Mouse (Mus musculus): ENCODE data around the gene Dusp10. TPM values are rescaled to one million over a fixed set of nuclear protein-coding genes. Genes with fewer than 3 reads are reported as not detected.

Gene Dusp10
- polyA plus RNA-seq, 1 experiment from 2014 or later = 11.1 TPM

DNA sequence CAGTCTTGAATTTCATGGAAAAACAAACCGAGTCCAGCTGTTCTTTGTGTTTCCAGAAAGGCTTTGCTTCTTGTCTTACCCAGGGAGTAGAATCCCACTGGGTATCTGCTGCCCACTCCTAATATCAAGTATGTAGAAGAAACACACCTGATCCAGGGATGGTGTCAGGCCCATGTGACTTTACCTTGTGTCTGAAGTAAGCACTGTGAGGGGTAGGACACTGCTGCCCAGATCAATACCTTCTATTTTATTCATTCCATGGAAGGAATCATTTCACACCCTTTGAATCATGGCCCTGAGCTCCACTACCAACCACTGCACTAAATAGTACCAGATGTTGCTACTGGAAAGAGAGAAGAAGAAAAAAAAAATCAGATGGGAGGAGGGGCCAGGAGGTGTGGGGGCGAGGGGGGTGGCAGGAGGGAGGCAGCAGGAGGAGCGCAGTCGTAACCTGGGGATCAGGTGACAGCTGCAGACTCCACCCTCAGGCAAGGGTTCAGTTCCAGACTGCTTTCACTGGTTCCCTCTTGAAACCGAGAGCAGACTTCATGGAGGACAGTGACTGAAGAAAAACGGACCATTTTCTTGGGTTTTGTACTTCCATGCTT is 33.1 kb downstream of the Dusp10 start:
- Histone ChIP-seq H3K27me3 (ENCODE audit: control insufficient read depth, insufficient read depth, low read length) (no peaks in the 10 kb centered on the region), H3K9ac (ENCODE audit: low read length) (no peak overlapping the region), H3K9me3 (replicated peaks; ENCODE audit: control insufficient read depth, low read length) (no peaks in the 10 kb centered on the region), H3K4me1 (ENCODE audit: control insufficient read depth, insufficient read depth, low read length) (peaks cover 5% of the 10 kb centered on the region; the same call in 1 of the 2 replicates), H3K36me3 (ENCODE audit: control insufficient read depth, insufficient read depth, low read length) (no peaks in the 10 kb centered on the region), H3K4me3 (replicated peaks; ENCODE audit: low read length) (no peak overlapping the region), H3K4me2 (ENCODE audit: low read depth, low read length) (no peak overlapping the region), H3K27ac (ENCODE audit: low read length) (no peak overlapping the region)
- 65% methylated on average over 6 of the region's 6 CpGs for WGBS
- no peak for ATAC-seq (ENCODE audit: insufficient read depth, low FRiP score)

DNA sequence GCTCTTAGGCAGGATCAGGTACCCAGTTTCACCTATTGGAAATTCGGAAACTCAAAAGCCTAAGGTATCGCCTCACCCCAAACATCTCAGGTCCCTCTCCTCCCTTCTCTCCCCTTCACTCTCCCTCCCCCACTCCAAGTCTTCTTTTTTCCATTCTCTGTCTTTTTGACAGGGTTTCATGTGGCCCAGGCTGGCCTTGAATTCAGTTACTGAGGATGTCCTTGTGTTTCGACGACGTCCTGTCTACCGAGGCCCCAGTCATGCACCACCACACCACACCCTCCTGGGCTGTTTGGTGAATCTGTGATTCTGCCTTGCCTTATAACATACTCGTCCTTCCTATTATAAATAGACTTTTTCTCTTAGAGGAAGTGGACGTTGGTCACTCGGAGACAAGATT is 34.7 kb downstream of the Dusp10 start:
- Histone ChIP-seq H3K36me3 (ENCODE audit: control insufficient read depth, insufficient read depth, low read length) (no peaks in the 10 kb centered on the region), H3K4me3 (replicated peaks; ENCODE audit: low read length) (no peak overlapping the region), H3K9me3 (replicated peaks; ENCODE audit: control insufficient read depth, low read length) (no peaks in the 10 kb centered on the region), H3K27me3 (ENCODE audit: control insufficient read depth, insufficient read depth, low read length) (no peaks in the 10 kb centered on the region), H3K4me2 (ENCODE audit: low read depth, low read length) (no peak overlapping the region), H3K27ac (ENCODE audit: low read length) (no peak overlapping the region), H3K4me1 (ENCODE audit: control insufficient read depth, insufficient read depth, low read length) (peaks cover 17% of the 10 kb centered on the region), H3K9ac (ENCODE audit: low read length) (no peak overlapping the region)
- 83% methylated on average over 9 of the region's 9 CpGs for WGBS
- no peak for ATAC-seq (ENCODE audit: insufficient read depth, low FRiP score)

DNA sequence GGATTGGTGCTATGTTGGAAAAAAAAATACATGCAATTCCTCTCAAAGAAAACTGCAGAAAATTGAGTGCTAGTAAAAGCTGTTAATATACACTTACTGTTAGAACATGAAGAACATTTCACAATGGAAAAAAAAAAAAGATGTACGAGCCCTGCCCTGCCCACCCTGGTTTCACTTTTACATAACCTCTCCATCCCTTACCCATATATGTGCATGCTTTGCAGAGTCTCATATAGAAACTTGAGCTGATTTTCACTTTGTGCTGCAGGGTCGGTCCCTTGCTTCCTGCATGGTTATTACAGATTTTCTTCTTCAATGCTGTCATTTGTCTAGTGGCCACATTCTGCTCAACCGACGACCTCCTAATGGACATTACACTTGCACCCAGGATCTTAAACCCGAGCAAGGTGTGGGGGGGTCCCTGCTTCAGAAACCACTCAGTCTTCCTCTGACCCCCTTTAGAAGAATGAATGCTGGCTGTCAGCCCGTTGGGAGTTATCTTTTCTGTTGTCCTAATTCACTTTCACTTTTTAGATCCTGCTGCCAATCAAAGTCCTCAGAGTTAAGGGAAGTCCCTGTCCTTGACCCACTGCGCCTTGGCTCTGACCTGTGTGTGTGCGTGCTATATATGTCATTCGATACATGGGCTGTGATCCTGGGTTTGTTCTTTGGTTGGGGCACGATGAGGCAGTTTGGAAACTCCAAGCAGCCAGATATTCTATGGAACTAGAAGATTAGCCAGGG is 35.7 kb downstream of the Dusp10 start:
- Histone ChIP-seq H3K27me3 (ENCODE audit: control insufficient read depth, insufficient read depth, low read length) (no peaks in the 10 kb centered on the region), H3K36me3 (ENCODE audit: control insufficient read depth, insufficient read depth, low read length) (no peaks in the 10 kb centered on the region), H3K4me2 (ENCODE audit: low read depth, low read length) (peak overlapping the region; percentile 24; the same call in 1 of the 2 replicates), H3K9me3 (replicated peaks; ENCODE audit: control insufficient read depth, low read length) (no peaks in the 10 kb centered on the region), H3K9ac (ENCODE audit: low read length) (peak overlapping the region; percentile 39; the same call in 1 of the 2 replicates), H3K4me3 (replicated peaks; ENCODE audit: low read length) (no peak overlapping the region), H3K27ac (ENCODE audit: low read length) (0 out of 2 replicates have a peak overlapping the region, but pooled peaks have one; percentile 6), H3K4me1 (ENCODE audit: control insufficient read depth, insufficient read depth, low read length) (peaks cover 22% of the 10 kb centered on the region)
- 53% methylated on average over 10 of the region's 10 CpGs for WGBS
- no peak for ATAC-seq (ENCODE audit: insufficient read depth, low FRiP score)

DNA sequence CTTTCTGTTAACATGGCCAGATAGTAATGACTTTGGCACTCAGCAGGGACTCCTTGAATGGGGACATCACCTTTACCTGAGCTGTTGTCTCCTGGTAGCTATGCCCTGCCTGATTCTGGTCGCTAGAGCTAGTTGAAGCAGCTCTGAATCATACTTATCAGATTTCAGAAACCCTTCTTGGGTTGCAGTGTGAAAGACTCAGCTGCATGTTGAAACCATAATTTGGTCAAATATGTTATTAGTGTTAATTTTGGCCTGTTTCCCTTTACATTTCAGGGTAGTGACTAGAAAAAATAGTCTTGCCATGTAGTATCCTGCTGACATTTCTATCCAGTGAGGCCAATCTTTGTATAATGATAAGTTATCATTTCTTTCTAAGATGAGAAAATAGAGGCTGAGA is 38.2 kb downstream of the Dusp10 start:
- no peak for ATAC-seq (ENCODE audit: insufficient read depth, low FRiP score)
- H3K4me3 ChIP-seq (replicated peaks; ENCODE audit: low read length) = no peak overlapping the region
- 45% methylated on average over 1 of the region's 1 CpGs for WGBS
- H3K9me3 ChIP-seq (replicated peaks; ENCODE audit: control insufficient read depth, low read length) = no peaks in the 10 kb centered on the region
- no peaks in the 10 kb centered on the region for H3K36me3 ChIP-seq (ENCODE audit: control insufficient read depth, insufficient read depth, low read length)
- no peak overlapping the region for H3K9ac ChIP-seq (ENCODE audit: low read length)
- no peak overlapping the region for H3K27ac ChIP-seq (ENCODE audit: low read length)
- no peak overlapping the region for H3K4me2 ChIP-seq (ENCODE audit: low read depth, low read length)
- no peaks in the 10 kb centered on the region for H3K27me3 ChIP-seq (ENCODE audit: control insufficient read depth, insufficient read depth, low read length)
- H3K4me1 ChIP-seq (ENCODE audit: control insufficient read depth, insufficient read depth, low read length) = peaks cover 22% of the 10 kb centered on the region

DNA sequence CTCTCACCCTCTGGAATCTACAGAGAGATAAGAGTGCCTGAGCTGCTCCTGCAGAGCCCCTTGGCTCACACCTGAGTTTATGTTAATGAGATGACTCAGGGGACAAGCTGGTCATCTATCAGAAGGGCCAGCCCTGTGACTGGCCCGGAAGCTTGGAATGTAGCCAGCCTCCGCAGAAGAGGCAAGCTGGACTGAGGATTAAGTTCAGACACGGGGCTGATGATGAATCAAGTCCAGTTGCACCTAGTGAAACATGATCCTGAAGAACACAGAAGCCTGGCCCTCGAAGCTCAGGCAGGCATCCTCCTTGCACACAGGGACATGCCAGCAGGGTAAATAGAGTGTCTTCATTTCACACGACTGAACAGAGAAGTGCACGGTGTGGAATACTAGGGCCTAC is 38.7 kb downstream of the Dusp10 start:
- no peak overlapping the region; the same call in 1 of the 2 replicates for H3K27ac ChIP-seq (ENCODE audit: low read length)
- no peaks in the 10 kb centered on the region for H3K9me3 ChIP-seq (replicated peaks; ENCODE audit: control insufficient read depth, low read length)
- no peaks in the 10 kb centered on the region for H3K27me3 ChIP-seq (ENCODE audit: control insufficient read depth, insufficient read depth, low read length)
- H3K4me2 ChIP-seq (ENCODE audit: low read depth, low read length) = no peak overlapping the region
- no peak overlapping the region for H3K9ac ChIP-seq (ENCODE audit: low read length)
- H3K36me3 ChIP-seq (ENCODE audit: control insufficient read depth, insufficient read depth, low read length) = no peaks in the 10 kb centered on the region
- no peak overlapping the region for H3K4me3 ChIP-seq (replicated peaks; ENCODE audit: low read length)
- ATAC-seq (ENCODE audit: insufficient read depth, low FRiP score) = 0 out of 2 replicates have a peak, but pooled peaks have one; percentile 67
- peaks cover 22% of the 10 kb centered on the region for H3K4me1 ChIP-seq (ENCODE audit: control insufficient read depth, insufficient read depth, low read length)
- 11% methylated on average over 6 of the region's 6 CpGs for WGBS

DNA sequence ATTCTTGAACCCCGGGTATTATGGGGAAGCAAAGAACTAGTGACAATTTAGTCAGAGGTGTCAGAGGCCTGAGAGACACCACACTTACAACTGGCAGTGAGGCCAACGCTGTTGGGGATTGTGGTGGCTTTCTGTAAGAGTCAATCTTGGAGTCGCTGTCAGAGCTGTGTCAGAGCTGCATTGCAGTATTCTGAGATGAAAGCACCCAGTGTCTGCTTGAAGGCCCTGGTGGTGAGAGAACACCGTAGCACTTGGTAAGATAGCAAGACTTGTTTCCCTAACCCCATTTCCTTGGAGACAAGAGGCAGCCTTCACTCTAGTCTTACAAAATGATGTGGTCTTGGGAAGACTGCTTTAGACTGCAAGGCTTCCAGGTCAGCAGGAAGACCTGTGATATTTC is 39.2 kb downstream of the Dusp10 start:
- WGBS = 65% methylated on average over 4 of the region's 4 CpGs
- H3K4me2 ChIP-seq (ENCODE audit: low read depth, low read length) = no peak overlapping the region
- no peak for ATAC-seq (ENCODE audit: insufficient read depth, low FRiP score)
- no peaks in the 10 kb centered on the region for H3K36me3 ChIP-seq (ENCODE audit: control insufficient read depth, insufficient read depth, low read length)
- H3K4me1 ChIP-seq (ENCODE audit: control insufficient read depth, insufficient read depth, low read length) = peaks cover 22% of the 10 kb centered on the region
- H3K9me3 ChIP-seq (replicated peaks; ENCODE audit: control insufficient read depth, low read length) = no peaks in the 10 kb centered on the region
- H3K4me3 ChIP-seq (replicated peaks; ENCODE audit: low read length) = no peak overlapping the region
- no peak overlapping the region for H3K9ac ChIP-seq (ENCODE audit: low read length)
- no peak overlapping the region; the same call in 1 of the 2 replicates for H3K27ac ChIP-seq (ENCODE audit: low read length)
- no peaks in the 10 kb centered on the region for H3K27me3 ChIP-seq (ENCODE audit: control insufficient read depth, insufficient read depth, low read length)

DNA sequence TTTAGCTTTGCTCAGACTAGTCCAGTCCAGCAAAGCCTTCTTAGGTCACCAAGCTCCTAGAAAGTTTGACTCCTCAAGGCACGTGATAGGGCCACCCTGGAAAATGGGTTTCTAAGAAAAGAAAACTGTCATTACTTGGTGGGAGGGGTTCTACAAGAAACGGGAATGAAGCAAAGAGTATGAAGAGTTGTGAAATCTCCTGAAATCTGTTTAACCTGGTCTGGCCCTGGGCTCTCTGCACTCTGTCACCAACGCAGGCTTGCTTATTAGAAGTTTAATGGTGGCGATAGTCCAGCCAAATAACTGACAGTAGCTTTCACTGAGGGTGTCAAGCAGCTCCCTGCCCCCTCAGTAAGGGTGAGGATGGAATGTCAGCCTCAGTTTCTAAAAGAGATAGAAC is 40.0 kb downstream of the Dusp10 start:
- 70% methylated on average over 4 of the region's 4 CpGs for WGBS
- no peak overlapping the region for H3K4me3 ChIP-seq (replicated peaks; ENCODE audit: low read length)
- H3K27me3 ChIP-seq (ENCODE audit: control insufficient read depth, insufficient read depth, low read length) = no peaks in the 10 kb centered on the region
- ATAC-seq (ENCODE audit: insufficient read depth, low FRiP score) = no peak
- H3K27ac ChIP-seq (ENCODE audit: low read length) = no peak overlapping the region
- no peaks in the 10 kb centered on the region for H3K36me3 ChIP-seq (ENCODE audit: control insufficient read depth, insufficient read depth, low read length)
- H3K9me3 ChIP-seq (replicated peaks; ENCODE audit: control insufficient read depth, low read length) = no peaks in the 10 kb centered on the region
- H3K9ac ChIP-seq (ENCODE audit: low read length) = no peak overlapping the region
- no peak overlapping the region for H3K4me2 ChIP-seq (ENCODE audit: low read depth, low read length)
- H3K4me1 ChIP-seq (ENCODE audit: control insufficient read depth, insufficient read depth, low read length) = peaks cover 23% of the 10 kb centered on the region

DNA sequence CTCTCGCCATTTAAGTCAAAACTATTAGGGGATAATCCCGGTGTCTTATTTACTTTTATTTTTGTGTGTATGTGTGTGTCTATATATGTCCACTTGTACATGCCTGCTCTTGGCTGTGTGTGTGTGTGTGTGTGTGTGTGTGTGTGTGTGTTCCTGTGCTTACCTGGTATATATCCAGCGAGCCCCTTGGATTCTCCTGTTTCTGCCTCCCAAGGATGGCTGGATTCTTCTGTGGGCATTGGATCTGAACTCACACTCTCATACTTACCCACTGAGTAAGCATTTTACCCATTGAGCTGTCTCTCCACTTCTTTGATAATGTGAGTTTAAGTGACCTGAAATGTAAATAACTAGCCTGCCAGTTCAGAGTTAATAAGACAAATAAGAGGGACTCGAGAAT is 40.6 kb downstream of the Dusp10 start:
- no peak overlapping the region for H3K4me2 ChIP-seq (ENCODE audit: low read depth, low read length)
- no peaks in the 10 kb centered on the region for H3K36me3 ChIP-seq (ENCODE audit: control insufficient read depth, insufficient read depth, low read length)
- 66% methylated on average over 4 of the region's 4 CpGs for WGBS
- no peak overlapping the region for H3K9ac ChIP-seq (ENCODE audit: low read length)
- H3K4me3 ChIP-seq (replicated peaks; ENCODE audit: low read length) = no peak overlapping the region
- H3K9me3 ChIP-seq (replicated peaks; ENCODE audit: control insufficient read depth, low read length) = no peaks in the 10 kb centered on the region
- ATAC-seq (ENCODE audit: insufficient read depth, low FRiP score) = no peak
- no peaks in the 10 kb centered on the region for H3K27me3 ChIP-seq (ENCODE audit: control insufficient read depth, insufficient read depth, low read length)
- H3K4me1 ChIP-seq (ENCODE audit: control insufficient read depth, insufficient read depth, low read length) = peaks cover 25% of the 10 kb centered on the region
- no peak overlapping the region for H3K27ac ChIP-seq (ENCODE audit: low read length)

DNA sequence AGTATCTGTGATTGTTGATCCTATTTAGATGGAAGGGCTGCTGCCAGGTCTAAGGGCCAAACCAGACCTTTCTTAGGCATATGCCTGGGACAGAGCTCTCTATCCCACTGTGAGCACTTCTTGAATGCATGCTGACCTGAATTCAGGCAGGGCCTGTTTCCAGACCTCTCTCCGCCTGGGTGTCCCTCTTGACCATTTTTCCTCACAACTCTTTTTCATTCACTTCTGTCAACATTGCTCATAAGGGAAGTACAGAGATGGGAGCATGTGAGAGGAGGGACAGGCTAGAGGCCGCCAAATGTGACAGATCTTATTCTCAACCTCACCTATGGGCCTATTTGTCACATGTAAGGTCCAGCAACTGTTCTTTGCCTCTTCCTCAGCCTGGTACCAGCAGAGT is 41.1 kb downstream of the Dusp10 start:
- peaks cover 27% of the 10 kb centered on the region for H3K4me1 ChIP-seq (ENCODE audit: control insufficient read depth, insufficient read depth, low read length)
- no peak overlapping the region for H3K4me3 ChIP-seq (replicated peaks; ENCODE audit: low read length)
- no peak overlapping the region for H3K27ac ChIP-seq (ENCODE audit: low read length)
- no peaks in the 10 kb centered on the region for H3K27me3 ChIP-seq (ENCODE audit: control insufficient read depth, insufficient read depth, low read length)
- no peaks in the 10 kb centered on the region for H3K9me3 ChIP-seq (replicated peaks; ENCODE audit: control insufficient read depth, low read length)
- H3K4me2 ChIP-seq (ENCODE audit: low read depth, low read length) = no peak overlapping the region
- no peak overlapping the region for H3K9ac ChIP-seq (ENCODE audit: low read length)
- no peaks in the 10 kb centered on the region for H3K36me3 ChIP-seq (ENCODE audit: control insufficient read depth, insufficient read depth, low read length)
- no peak for ATAC-seq (ENCODE audit: insufficient read depth, low FRiP score)
- WGBS = 78% methylated on average over 2 of the region's 2 CpGs
